Mouse (Mus musculus) kidney, postnatal 25 days (tissue): Measurements from ENCODE around the gene Gtf2a2.
"Not testable (repeated sequence)": the region's sequence is repeated elsewhere in the genome, so short reads cannot be mapped to it uniquely, and the experiment has no call there.

Experiments
- DNase-seq, 2 experiments: peaks; one replicate each; pipeline ENCODE4 v3.0.0; 2021; ENCODE audit warnings: mixed read lengths in 2 of 2

The Gtf2a2 gene

DNA sequence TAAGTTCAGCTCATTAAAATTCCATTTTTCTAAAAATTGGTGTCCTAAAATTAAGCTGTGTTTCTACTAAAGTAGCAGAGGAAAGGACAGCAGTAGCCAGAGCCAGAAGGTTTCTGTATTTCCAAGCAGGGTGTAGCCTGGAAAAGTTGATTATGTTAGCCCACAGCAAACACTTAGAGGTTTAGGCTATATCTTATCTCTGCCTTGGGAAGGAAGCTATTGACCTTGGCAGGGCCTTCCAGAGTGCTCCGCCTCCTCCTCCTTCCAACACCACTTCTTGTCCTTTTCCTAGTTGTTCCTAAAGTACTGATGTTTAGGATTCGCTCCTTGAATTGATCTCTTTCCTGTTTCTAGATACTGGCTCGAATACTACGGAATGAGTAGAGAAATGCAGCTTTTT lies 9.7 kb downstream of the Gtf2a2 start:
- DNase-seq: no peak

DNA sequence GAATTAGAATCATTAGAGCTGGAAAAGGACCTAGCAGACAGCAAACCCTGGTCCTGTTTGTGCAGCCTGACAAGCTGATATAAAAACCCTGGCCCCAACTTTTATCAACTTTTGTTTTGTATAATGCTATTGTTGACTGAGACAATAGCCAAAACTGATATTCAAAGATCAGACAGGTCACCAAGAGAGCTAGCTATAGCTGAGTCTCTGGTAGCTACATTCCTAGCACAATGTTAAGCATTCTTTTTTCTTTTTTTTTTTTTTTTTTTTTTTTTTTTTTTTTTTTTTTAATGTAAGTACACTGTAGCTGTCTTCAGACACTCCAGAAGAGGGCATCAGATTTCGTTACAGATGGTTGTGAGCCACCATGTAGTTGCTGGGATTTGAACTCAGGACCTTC lies 11.3 kb downstream of the Gtf2a2 start:
- DNase-seq: not testable (repeated sequence)

DNA sequence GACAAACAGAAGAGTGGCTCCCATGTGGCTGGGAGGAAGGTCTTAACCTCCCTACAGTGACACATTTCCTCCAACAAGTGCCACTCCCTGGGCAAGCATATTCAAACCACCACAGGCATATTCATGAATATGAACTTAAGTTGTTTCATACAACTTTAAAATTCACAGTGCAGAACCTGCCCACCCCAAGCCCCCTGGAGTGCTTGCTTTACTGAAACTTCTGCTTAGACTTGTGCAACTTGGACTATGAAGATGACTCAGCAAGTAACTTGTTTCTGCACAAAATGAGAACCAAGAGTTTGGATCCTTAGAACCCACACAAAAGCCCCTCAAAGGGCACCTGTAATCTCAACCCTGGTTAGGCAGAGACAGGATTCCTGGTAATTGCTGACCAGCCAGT lies 12.3 kb downstream of the Gtf2a2 start:
- DNase-seq: no peak

DNA sequence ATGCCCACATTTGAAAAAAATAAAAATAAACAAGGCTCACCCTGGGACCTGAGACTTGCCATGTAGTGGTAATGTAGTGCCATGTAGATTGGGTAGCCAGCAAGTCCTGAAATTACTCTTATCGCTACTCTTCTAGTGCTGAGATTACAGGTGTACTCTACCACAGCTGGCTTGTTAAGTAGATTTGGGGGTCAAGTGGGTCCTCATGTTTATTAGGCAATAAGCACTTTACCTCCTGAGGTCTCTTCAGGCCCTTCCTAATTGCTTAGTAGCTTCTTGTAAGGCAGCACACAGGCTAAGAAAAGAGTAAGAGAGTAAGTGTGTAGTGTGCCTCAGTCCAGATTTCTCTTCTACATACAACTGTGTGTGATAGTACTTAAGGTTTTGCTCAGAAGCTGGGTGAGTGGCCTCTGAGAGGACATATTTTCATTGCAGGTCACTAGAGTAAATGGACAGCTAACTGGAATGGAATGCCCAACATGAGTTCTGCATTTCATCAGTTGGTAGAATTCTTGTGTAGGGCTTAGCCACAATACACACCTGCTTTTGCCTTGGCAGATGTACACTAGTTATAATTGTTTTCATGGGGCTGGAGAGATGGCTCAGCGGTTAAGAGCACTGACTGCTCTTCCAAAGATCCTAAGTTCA lies 13.1 kb downstream of the Gtf2a2 start:
- no peak for DNase-seq

DNA sequence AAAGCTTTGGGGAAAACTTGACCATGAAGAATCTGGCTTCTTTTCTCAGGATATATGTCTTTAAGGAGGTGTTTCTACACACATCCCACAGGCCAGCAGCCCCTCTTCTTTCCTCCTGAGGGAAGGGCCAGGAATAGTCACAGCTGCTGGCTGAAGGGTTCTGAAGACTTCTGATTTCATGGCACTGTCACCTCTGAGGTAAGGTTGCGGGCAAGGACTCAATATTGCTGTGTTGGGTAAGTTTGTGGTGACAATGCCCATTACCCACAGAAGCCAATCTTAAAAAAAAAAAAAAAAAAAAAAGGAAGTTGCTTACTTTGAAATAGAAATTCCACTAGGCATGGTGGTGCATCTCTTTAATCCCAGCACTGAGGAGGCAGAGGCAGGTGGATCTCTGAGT lies 19.8 kb downstream of the Gtf2a2 start:
- DNase-seq: no peak

DNA sequence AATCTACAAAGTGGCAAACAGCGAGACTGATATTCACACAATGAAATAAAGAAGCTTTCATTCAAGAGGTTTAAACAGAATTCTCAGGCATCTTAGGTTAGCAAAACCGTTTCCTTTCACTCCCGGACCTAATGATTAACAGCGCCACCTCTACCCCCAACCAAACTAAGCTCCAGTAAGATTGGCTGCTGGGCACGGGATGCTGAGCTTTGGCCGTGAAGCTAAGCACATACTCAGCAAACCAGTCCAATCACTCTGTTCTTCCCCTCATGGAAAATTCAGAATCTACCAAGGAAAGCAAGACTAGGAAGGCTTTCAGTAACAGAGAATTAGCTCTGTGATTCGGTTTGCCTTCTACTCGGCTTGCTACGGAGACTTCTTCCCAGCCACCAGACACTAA lies 20.7 kb downstream of the Gtf2a2 start:
- peak; percentile 60 to 63 for DNase-seq

DNA sequence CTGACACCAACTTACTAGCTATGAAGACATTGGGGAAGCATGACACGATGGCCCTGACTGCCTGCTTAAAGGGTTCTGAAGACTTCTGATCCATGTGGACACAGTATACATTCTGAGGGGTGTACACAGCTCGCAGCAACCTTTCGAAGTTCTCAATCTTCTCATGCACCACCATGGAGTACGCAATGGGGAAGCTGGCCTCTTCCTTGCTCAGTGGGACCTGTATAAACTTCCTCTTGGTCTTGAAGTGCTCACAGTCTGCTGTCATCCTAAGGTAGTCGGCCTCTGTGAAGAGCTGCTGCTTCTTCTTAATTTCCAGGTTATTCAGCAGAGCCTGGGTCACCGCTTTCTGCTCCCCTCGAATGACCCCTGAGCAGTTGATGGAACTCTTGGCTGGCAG lies 22.4 kb downstream of the Gtf2a2 start:
- DNase-seq: no peak

DNA sequence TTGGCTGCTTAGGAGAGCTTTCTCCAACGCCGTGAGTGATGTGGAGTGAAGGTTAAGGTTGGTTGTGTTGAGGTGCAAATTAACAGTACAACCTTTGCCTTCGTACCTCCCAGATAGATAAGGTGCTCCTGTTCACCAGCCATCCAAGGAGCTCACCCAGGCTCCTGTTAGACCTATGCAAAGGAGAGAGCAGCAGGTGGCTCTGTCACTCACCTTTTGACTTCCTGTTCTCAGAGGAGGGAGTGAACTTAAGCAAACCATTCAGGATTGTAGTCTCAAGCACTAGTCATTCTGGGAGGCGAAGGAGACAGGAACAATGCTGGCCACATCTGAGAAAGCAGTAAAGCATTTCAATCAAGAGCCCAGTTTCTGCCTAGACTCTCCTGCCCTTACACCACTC lies 24.3 kb downstream of the Gtf2a2 start:
- no peak for DNase-seq

DNA sequence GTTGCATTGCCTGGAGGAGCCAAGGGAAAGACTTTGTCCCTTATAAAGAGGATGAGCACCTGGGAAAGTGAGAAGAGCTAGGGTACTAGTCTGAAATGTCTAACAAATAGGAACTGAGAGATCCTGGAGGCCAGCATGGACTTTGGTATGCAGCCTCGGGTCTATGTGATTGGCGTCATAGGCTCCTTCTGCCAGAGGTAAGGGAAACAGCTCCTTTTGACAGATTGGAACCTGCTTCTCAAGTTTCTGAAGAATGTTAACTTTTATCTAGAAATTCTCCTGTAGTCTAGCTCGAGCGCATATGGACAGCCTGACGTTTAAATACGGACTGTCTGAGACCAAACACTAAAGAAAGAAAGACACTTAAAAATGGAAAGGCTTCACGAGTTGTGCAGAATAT lies 25.6 kb downstream of the Gtf2a2 start, which contains the start of gene Gcnt3:
Gene Gcnt3 (minus strand): TSS at position 101 of the 400 bp plus-strand sequence.
- DNase-seq: no peak

DNA sequence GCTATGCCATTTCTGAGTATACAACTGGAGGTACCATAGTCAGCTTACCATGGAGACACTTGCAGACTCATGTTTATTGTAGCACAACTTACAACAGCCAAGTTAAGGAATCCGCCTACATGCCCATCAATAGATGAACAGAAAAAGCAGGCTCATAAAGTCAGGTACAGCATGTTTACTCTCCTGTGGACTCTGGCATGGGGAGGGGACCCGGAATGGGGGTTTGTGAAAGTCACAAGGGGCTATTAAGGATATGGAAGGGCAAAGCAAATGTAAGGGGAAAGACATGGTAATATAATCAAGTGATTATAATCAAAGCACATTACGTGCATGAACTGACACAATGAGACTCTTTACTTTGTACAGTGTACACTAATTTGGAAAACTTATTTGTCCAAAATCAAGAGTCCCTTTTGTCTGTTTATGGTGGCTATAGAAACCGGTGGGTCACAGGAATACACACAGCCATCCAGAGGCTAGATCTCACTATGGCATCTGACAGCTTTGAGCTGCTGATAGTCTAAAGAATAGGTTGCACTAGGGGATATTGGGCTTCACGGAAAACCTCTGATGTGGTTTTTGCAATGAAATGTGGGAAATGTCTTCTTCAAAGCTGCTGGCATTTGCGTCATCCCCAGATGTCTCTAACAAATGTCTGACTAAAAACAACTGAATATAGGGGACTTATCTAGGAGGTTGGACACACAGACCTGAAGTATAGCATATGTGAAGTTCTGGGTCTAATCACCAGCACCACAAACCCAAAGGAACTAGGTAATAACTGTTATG lies 27.4 kb downstream of the Gtf2a2 start:
- no peak for DNase-seq

DNA sequence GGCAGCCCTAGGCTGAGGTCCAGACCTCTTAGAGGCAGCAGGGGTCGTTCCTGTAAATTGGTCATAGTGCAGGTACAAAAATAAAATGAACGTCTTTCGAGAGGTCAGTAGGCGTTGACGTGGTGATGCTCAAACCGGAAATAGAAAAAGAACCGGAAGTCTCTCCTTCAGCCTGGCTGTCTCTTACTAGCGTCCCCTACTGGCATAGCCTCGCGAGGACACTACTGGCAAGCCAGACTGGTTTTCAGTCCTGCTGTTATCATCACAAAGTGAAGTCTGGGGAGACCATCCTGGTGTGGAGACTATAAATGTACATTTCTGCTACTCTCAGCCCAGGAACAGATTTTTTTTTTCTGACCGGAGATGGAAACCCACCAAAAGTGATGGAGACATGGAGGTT lies 28.2 kb downstream of the Gtf2a2 start:
- DNase-seq: no peak

DNA sequence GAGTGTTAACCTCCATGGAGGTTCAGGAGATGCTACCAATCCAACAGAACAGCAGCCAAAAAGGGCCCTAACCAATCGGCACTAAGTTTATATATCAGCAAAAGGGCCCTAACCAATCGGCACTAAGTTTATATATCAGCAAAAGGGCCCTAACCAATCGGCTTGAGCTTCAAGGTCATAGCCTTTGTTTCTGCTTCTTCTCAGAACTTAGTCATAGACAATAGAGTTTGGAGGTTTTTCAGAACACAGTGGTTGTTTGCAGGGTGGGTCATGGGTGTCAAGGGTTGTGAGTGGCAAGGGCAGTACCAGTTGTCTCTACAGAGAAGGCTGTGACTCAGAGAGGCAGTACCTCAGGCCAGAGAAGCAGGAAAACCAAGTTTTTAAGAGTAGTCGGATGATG lies 29.8 kb downstream of the Gtf2a2 start:
- no peak for DNase-seq

DNA sequence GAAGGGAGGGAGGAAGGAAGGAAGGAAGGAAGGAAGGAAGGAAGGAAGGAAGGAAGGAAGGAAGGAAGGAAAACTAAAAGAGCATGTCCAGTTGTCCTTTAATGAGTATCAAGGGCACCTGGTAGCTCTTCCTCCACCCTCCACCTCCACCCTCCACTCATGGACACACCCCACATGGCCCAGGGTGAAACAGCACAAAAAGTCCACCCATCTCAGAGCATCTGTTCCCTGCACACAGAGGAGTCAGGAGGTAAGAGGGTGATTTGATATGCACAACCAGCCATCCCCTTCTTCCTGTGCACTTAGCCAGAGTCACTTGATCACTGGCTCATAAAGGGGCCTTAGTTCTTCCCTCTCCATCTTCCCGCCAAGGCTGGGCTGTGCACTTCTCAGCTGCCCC lies 30.6 kb downstream of the Gtf2a2 start:
- DNase-seq: no peak

DNA sequence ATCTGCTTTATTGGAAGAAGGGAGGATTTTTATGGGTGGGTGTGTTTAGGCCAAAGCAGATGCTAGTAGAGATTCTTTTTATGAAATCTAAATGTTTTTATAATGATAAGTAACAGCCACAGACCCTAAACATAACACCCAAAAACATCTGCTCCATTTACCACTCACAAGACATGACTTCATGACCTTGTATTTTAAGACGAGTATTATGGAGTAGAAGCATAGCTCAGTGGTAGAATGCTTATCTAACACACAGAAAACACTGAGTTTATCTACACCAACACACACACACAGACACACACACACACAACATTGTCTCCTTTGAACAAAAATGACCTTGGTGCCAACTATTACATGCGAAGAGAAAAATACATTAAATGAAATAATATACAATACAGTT lies 32.5 kb downstream of the Gtf2a2 start:
- DNase-seq: no peak

DNA sequence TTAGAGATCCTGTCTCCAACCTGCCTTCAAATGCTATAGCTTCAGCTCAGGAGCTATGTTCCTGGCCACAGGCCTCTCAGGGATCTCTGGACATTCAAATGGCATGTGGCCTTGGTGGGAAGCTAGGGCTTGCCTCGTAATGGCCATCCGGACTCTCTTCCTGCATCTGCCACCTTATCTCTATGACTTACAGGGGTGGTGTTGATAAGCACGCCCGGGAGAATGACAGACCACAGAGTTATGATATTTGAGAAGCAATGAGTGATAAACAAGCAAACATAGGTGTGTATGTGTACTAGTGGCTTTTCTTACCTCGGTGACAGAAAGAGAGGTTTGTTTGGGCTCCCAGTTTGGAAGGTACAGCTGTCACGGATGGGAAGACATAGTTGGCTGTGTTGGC lies 33.9 kb downstream of the Gtf2a2 start:
- no peak for DNase-seq

DNA sequence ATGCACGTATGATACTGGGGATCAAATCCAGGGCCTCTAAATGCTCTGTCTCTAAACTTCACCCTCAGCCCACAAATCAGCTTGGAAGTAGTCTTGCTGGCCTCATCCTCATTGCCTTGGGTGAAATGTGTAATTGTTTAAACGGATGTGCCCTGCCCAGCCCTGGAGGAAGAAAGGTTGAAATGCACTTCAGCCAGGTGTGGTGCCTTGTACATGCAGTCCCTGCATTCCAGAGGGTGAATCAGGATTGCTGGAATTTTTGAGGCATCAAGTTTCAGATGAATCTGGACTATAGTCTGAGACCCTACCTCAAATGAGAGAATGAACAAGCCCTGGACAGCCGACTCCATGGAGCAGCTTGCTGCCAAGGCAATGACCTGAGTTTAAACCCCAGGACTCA lies 35.5 kb downstream of the Gtf2a2 start:
- no peak for DNase-seq

DNA sequence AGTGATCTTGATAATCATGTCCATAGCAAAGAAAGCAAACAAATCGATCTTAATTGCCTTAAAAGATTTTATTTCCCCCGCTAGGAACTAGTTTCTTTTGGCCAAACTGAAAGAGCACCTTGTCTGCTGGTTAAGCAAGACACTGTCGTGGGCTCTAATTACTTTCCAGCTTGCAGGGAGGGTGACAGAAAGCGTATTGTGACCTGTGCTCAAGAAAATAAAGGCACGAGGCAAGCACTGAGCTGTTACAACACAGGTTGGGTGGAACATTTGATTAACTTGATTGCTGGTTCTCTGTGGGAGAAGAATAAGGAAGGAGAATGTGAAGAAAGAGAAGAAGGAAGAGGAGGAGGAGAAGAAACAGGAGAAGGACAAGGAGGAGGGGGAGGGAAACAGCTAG lies 35.9 kb downstream of the Gtf2a2 start:
- no peak for DNase-seq

DNA sequence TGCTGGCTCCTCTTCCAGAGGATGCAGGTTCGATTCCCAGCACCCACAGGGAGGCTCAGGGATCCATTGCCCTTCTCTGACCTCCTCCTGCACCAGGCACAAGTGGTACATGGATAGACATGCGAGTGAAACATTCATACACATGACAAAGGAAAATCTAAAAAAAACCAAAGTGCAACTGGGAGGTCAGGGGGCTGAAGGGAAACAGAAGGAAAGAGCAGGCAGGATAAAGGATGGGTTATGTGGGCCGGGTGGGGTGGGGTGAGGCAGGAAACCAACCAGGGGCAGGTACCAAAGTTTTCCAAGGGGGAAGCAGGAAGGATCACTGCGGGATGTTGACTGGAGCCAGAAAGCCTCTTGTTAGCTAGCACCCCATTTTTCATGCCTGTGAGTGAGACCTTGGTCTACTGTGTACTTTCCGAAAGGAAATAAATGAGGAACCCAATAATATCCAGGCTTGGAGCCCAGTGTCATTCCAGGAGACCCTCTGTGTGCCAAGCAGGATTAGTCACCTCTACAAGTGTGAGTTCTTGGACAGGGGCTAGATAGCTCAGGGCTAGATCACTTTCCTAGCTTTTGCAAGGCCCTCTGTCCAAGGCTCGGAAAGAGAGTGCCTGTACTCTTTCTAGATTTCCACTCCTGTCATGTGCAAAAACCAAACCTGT lies 36.5 kb downstream of the Gtf2a2 start:
- DNase-seq: peak; percentile 23 to 45

DNA sequence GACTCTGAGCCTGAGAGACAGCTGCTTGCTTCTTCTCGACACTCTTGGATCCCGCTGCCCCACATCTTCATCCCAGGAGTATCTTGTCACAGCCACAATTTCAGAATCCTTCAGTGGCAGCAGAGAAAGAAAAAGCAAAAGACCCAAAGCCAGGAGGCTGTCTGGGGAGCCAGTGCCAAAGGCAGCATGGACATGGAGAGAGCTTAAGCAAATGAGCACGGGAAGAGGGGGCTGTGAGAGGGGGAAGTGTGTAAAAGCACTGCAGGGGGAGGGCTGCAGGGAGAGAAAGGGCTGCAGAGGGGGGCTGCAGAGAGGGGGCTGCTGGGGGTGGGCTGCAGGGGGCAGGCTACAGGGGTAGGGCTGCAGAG lies 37.0 kb downstream of the Gtf2a2 start:
- no peak for DNase-seq

DNA sequence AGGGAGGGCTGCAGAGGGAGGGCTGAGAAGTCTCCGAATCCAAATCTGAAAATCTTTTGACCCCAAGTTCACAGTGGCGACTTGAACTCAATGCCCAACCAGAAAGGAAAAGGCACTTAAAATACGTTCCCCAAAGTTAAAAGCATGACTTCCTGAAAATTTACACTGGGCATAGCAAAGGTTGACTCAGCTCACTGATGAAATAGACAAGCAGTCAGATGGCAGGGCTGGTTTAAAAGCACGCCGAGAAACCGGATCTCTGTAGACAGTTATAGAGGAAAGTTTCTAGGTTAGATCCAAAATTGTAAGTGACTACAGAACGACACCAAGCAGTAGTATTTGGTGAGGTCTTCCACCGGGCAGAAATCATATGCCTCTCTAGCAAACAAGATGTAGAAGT lies 37.5 kb downstream of the Gtf2a2 start:
- DNase-seq: no peak

DNA sequence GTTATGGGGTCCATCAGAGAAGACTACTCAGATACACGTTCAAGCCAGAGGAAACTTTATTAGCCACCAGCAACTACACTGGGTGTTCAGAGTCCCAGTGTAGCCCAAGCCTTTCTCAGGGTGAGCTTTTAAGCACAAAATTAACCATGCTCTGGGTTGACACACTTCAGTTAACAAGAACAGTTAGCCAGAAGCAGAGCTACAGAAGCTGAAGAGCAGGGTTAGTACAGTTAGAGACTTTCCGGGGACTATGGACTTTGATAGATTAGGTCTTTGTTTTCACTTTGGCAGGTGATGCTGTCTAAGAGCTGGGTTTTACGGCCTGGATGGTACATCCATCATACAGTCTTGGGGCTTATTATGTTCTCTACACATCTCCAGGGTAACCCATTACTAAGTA lies 40.4 kb downstream of the Gtf2a2 start:
- no peak for DNase-seq

DNA sequence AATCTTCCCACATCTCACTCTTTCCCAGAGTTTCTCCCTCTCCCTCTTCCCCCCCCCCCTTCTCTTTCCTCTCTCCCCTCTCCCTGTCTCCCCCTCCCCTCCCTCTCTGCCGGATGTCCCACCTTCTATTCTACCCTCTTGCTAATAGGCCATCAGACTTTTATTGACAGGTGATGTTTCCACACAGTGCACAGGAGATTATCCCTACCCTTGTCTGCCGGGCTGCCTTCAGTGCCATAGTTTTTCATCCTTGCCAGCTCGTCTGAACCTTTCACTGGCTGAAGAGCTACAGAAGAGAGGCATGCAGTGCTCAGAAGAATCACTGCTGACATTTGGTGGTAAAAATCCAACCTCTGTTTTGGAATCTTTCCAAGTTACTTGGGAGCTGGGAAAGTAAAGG lies 41.1 kb downstream of the Gtf2a2 start:
- DNase-seq: no peak

DNA sequence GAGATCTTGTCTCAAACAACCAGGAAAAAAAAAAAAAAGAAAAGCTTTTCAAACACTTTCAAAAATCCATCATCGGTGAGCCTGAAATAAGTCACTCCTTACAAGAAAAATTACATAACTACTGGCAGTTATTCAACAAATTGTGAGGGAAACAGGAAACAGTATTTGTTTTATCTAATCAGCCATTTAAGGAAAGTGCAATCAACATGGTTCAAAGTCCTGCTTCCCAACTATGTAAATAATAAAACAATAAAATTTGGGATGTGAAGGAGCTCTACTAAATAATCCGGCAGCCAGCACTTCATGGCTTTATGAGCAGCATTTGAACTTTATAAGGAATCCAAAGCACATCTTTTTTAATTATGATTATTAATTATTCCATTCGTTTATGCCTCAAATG lies 49.7 kb downstream of the Gtf2a2 start:
- DNase-seq: no peak

DNA sequence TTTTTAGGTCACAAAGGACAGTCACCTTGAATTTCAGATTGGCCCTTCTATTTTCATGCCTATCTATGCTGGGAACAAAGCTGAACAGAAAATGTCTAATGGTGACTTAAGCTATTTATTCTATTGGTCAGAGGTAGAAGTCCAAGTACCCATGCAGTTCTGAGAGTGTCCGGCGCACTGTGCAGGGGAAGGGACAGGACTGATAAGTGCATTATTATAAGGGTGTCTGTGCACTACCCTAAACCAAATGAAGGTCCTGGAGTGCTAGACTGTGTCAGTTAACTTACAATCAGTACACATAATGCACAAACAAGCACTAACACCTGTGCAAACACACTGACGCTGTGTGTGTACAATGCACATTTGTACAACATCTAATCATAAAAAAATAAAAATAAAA lies 55.1 kb downstream of the Gtf2a2 start:
- no peak for DNase-seq
